8 mouse cellular contexts compared by ENCODE assay signal in the genomic region with DNA sequence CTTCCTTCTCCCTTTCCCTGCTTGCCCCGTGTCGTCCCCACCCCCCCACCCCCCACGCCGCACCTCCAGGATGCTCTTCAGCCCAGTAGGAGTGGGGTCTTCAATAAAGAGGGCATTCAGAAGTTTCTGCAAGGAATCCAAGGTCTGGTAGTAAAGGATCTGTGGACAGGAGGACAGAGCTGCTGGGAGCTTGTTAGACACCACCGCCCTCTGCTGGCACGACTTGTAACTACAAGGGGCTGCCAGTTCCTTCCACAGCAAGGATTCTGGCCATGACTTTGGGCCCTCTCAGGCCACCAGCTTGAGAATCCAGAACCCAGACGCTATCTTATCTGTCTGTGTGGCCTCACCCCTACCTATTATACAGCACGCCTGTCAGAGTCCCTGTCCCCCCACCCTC. TPM values are rescaled to one million over a fixed set of nuclear protein-coding genes. Genes with fewer than 3 reads are reported as not detected.
DNase-seq lines count a peak whose midpoint lies in the region; ATAC-seq and TF ChIP-seq lines count a peak whose summit lies in the region.

No protein-coding gene starts in this region.

- 0 out of 2 replicates have a peak, but pooled peaks have one; percentile 12 for ATAC-seq in embryonic facial prominence, embryonic 15.5 days (ENCODE audit: insufficient number of reproducible peaks, low FRiP score, low TSS enrichment, low read depth)
- ATAC-seq in heart, embryonic 13.5 days (ENCODE audit: extremely low read depth, insufficient number of reproducible peaks, low FRiP score, low TSS enrichment), result peak; percentile 38; the same call in 1 of the 2 replicates
- ATAC-seq in liver, embryonic 13.5 days (ENCODE audit: low read depth), result peak; percentile 51; the same call in 1 of the 2 replicates
- ATAC-seq in neural tube, embryonic 11.5 days (ENCODE audit: insufficient read depth, low FRiP score, low TSS enrichment), result no peak
- ATAC-seq in stomach, embryonic 15.5 days (ENCODE audit: insufficient read depth, low FRiP score, low read depth), result peak; percentile 42; the same call in 1 of the 2 replicates

- no peak overlapping the region for H3K27ac ChIP-seq in bone marrow, adult 2 months (ENCODE audit: control insufficient read depth, insufficient read depth, low read depth, low read length, poor library complexity)
- H3K27ac ChIP-seq in embryonic facial prominence, embryonic 15.5 days (replicated peaks), result no peak overlapping the region
- 0 out of 2 replicates have a peak overlapping the region, but pooled peaks have one; percentile 5 for H3K27ac ChIP-seq in heart, embryonic 13.5 days (replicated peaks)
- no peak overlapping the region for H3K27ac ChIP-seq in liver, embryonic 13.5 days
- H3K27ac ChIP-seq in neural tube, embryonic 11.5 days (ENCODE audit: low read depth, low read length), result no peak overlapping the region
- no peak overlapping the region for H3K27ac ChIP-seq in stomach, embryonic 15.5 days

- TF ChIP-seq CTCF in bone marrow, adult 2 months (IDR thresholded peaks at IDR 0.05; ENCODE audit: control insufficient read depth, insufficient read depth, low read length), result peak; percentile 96

- H3K27me3 ChIP-seq in embryonic facial prominence, embryonic 15.5 days, result no peaks in the 10 kb centered on the region
- H3K27me3 ChIP-seq in heart, embryonic 13.5 days (replicated peaks), result peaks cover 36% of the 10 kb centered on the region
- 0 out of 2 replicates have a peak, but pooled peaks cover 6% of the 10 kb centered on the region for H3K27me3 ChIP-seq in liver, embryonic 13.5 days
- H3K27me3 ChIP-seq in neural tube, embryonic 11.5 days (ENCODE audit: control insufficient read depth, insufficient read depth, low read length), result no peaks in the 10 kb centered on the region
- H3K27me3 ChIP-seq in stomach, embryonic 15.5 days (replicated peaks), result no peaks in the 10 kb centered on the region

- H3K36me3 ChIP-seq in embryonic facial prominence, embryonic 15.5 days, result no peaks in the 10 kb centered on the region
- no peaks in the 10 kb centered on the region for H3K36me3 ChIP-seq in heart, embryonic 13.5 days
- no peaks in the 10 kb centered on the region for H3K36me3 ChIP-seq in liver, embryonic 13.5 days
- no peaks in the 10 kb centered on the region for H3K36me3 ChIP-seq in neural tube, embryonic 11.5 days (ENCODE audit: control insufficient read depth, insufficient read depth, low read length)
- H3K36me3 ChIP-seq in stomach, embryonic 15.5 days, result no peaks in the 10 kb centered on the region

- under 1% methylated on average over 8 of the region's 8 CpGs for WGBS in bone marrow, adult 2 months
- WGBS in embryonic facial prominence, embryonic 15.5 days, result 1% methylated on average over 8 of the region's 8 CpGs
- under 1% methylated on average over 7 of the region's 8 CpGs for WGBS in heart, embryonic 13.5 days
- WGBS in liver, embryonic 13.5 days (ENCODE audit: insufficient replicate concordance), result 0% methylated on average over 8 of the region's 8 CpGs
- WGBS in neural tube, embryonic 11.5 days, result 3% methylated on average over 8 of the region's 8 CpGs
- whole genome bisulfite sequencing in stomach, embryonic 15.5 days, result 0% methylated on average over 8 of the region's 8 CpGs

- no peaks in the 10 kb centered on the region for H3K4me1 ChIP-seq in bone marrow, adult 2 months (ENCODE audit: control insufficient read depth, insufficient read depth, low read length)
- H3K4me1 ChIP-seq in embryonic facial prominence, embryonic 15.5 days, result 0 out of 2 replicates have a peak, but pooled peaks cover 9% of the 10 kb centered on the region
- H3K4me1 ChIP-seq in heart, embryonic 13.5 days, result peaks cover 21% of the 10 kb centered on the region
- H3K4me1 ChIP-seq in liver, embryonic 13.5 days (replicated peaks), result peaks cover 8% of the 10 kb centered on the region; the same call in 1 of the 2 replicates
- no peaks in the 10 kb centered on the region for H3K4me1 ChIP-seq in neural tube, embryonic 11.5 days (ENCODE audit: control insufficient read depth, insufficient read depth, low read length)
- peaks cover 14% of the 10 kb centered on the region; the same call in 1 of the 2 replicates for H3K4me1 ChIP-seq in stomach, embryonic 15.5 days

- no peak overlapping the region for H3K9ac ChIP-seq in embryonic facial prominence, embryonic 15.5 days
- peak overlapping the region; percentile 63 for H3K9ac ChIP-seq in heart, embryonic 13.5 days
- no peak overlapping the region for H3K9ac ChIP-seq in liver, embryonic 13.5 days
- H3K9ac ChIP-seq in neural tube, embryonic 11.5 days (ENCODE audit: low read length), result no peak overlapping the region
- H3K9ac ChIP-seq in stomach, embryonic 15.5 days, result no peak overlapping the region

- H3K9me3 ChIP-seq in embryonic facial prominence, embryonic 15.5 days (replicated peaks), result no peaks in the 10 kb centered on the region
- no peaks in the 10 kb centered on the region for H3K9me3 ChIP-seq in heart, embryonic 13.5 days
- no peaks in the 10 kb centered on the region for H3K9me3 ChIP-seq in liver, embryonic 13.5 days (replicated peaks)
- H3K9me3 ChIP-seq in neural tube, embryonic 11.5 days (ENCODE audit: control insufficient read depth, low read length), result no peaks in the 10 kb centered on the region
- H3K9me3 ChIP-seq in stomach, embryonic 15.5 days, result no peaks in the 10 kb centered on the region

- no peak overlapping the region for H3K4me3 ChIP-seq in bone marrow, adult 2 months (replicated peaks; ENCODE audit: control insufficient read depth, low read depth, low read length)
- H3K4me3 ChIP-seq in embryonic facial prominence, embryonic 15.5 days (replicated peaks), result no peak overlapping the region
- peak overlapping the region; percentile 30 for H3K4me3 ChIP-seq in heart, embryonic 13.5 days
- H3K4me3 ChIP-seq in liver, embryonic 13.5 days (replicated peaks), result no peak overlapping the region
- no peak overlapping the region for H3K4me3 ChIP-seq in neural tube, embryonic 11.5 days (ENCODE audit: low read depth, low read length)
- H3K4me3 ChIP-seq in stomach, embryonic 15.5 days (replicated peaks), result no peak overlapping the region

- no peak for TF ChIP-seq POLR2A in bone marrow, adult 2 months (IDR thresholded peaks at IDR 0.05; ENCODE audit: borderline replicate concordance, control insufficient read depth, low read depth, low read length)

- H3K4me2 ChIP-seq in embryonic facial prominence, embryonic 15.5 days (replicated peaks), result peak overlapping the region; percentile 38; the same call in 1 of the 2 replicates
- H3K4me2 ChIP-seq in heart, embryonic 13.5 days, result peak overlapping the region; percentile 59
- peak overlapping the region; percentile 4; the same call in 1 of the 2 replicates for H3K4me2 ChIP-seq in liver, embryonic 13.5 days
- no peak overlapping the region for H3K4me2 ChIP-seq in neural tube, embryonic 11.5 days (ENCODE audit: low read depth)
- H3K4me2 ChIP-seq in stomach, embryonic 15.5 days, result peak overlapping the region; percentile 41

- DNase-seq in B cell, adult 2 months, result peak; percentile 84 to 85
- peak; percentile 78 to 87 for DNase-seq in kidney, postnatal 25 days
- DNase-seq in liver, embryonic 13.5 days, result peak; percentile 69
- DNase-seq in neural tube, embryonic 11.5 days (ENCODE audit: low spot score), result peak; percentile 78

RNA-seq across cellular contexts. Expression of gene Mroh7, which starts 22.3 kb away (rescaled TPM):
- polyA plus RNA-seq in bone marrow, adult 2 months (2011; ENCODE audit: insufficient read depth, insufficient read length, low replicate concordance, missing spikeins), result 1.1 and 4.6 TPM in 2 replicates
- 0.39 and 0.57 TPM in 2 replicates for polyA plus RNA-seq in embryonic facial prominence, embryonic 15.5 days (2015; fragmentation: Nextera tagmentation; extraction: Ambion mirVana)
- 0.43 and 0.49 TPM in 2 replicates for polyA plus RNA-seq in heart, embryonic 13.5 days (2015; fragmentation: Nextera tagmentation; extraction: Ambion mirVana)
- polyA plus RNA-seq in liver, embryonic 13.5 days (2015; fragmentation: Nextera tagmentation; extraction: Ambion mirVana), result 0.06 and 0.15 TPM in 2 replicates
- not detected in 2 replicates for polyA plus RNA-seq in neural tube, embryonic 11.5 days (2014; fragmentation: Nextera tagmentation; extraction: Ambion mirVana)
- 0.37 and 0.63 TPM in 2 replicates for polyA plus RNA-seq in stomach, embryonic 15.5 days (2015; fragmentation: Nextera tagmentation; extraction: Ambion mirVana)

RNA-seq across cellular contexts. Expression of gene Fam151a, which starts 25.3 kb away (rescaled TPM):
- not detected in 2 replicates for polyA plus RNA-seq in bone marrow, adult 2 months (2011; ENCODE audit: insufficient read depth, insufficient read length, low replicate concordance, missing spikeins)
- 0.14 and 0.33 TPM in 2 replicates for polyA plus RNA-seq in embryonic facial prominence, embryonic 15.5 days (2015; fragmentation: Nextera tagmentation; extraction: Ambion mirVana)
- 0.12 and 0.19 TPM in 2 replicates for polyA plus RNA-seq in heart, embryonic 13.5 days (2015; fragmentation: Nextera tagmentation; extraction: Ambion mirVana)
- 0.09 TPM in 1 of 2 replicates, not detected in the other for polyA plus RNA-seq in liver, embryonic 13.5 days (2015; fragmentation: Nextera tagmentation; extraction: Ambion mirVana)
- not detected in 2 replicates for polyA plus RNA-seq in neural tube, embryonic 11.5 days (2014; fragmentation: Nextera tagmentation; extraction: Ambion mirVana)
- 7.9 and 8.8 TPM in 2 replicates for polyA plus RNA-seq in stomach, embryonic 15.5 days (2015; fragmentation: Nextera tagmentation; extraction: Ambion mirVana)

RNA-seq across cellular contexts. Expression of gene Ttc4, which starts 29.7 kb away (rescaled TPM):
- polyA plus RNA-seq in bone marrow, adult 2 months (2011; ENCODE audit: insufficient read depth, insufficient read length, low replicate concordance, missing spikeins), result 19.7 and 38.1 TPM in 2 replicates
- 97.5 and 102 TPM in 2 replicates for polyA plus RNA-seq in embryonic facial prominence, embryonic 15.5 days (2015; fragmentation: Nextera tagmentation; extraction: Ambion mirVana)
- polyA plus RNA-seq in heart, embryonic 13.5 days (2015; fragmentation: Nextera tagmentation; extraction: Ambion mirVana), result 51.2 and 63.5 TPM in 2 replicates
- polyA plus RNA-seq in liver, embryonic 13.5 days (2015; fragmentation: Nextera tagmentation; extraction: Ambion mirVana), result 37.3 and 42.1 TPM in 2 replicates
- 96.0 and 114 TPM in 2 replicates for polyA plus RNA-seq in neural tube, embryonic 11.5 days (2014; fragmentation: Nextera tagmentation; extraction: Ambion mirVana)
- 77.9 and 80.7 TPM in 2 replicates for polyA plus RNA-seq in stomach, embryonic 15.5 days (2015; fragmentation: Nextera tagmentation; extraction: Ambion mirVana)

RNA-seq across cellular contexts. Expression of gene Pars2, which starts 57.5 kb away (rescaled TPM):
- polyA plus RNA-seq in bone marrow, adult 2 months (2011; ENCODE audit: insufficient read depth, insufficient read length, low replicate concordance, missing spikeins), result 1.9 and 4.0 TPM in 2 replicates
- 13.2 and 14.3 TPM in 2 replicates for polyA plus RNA-seq in embryonic facial prominence, embryonic 15.5 days (2015; fragmentation: Nextera tagmentation; extraction: Ambion mirVana)
- 10.4 and 13.0 TPM in 2 replicates for polyA plus RNA-seq in heart, embryonic 13.5 days (2015; fragmentation: Nextera tagmentation; extraction: Ambion mirVana)
- polyA plus RNA-seq in liver, embryonic 13.5 days (2015; fragmentation: Nextera tagmentation; extraction: Ambion mirVana), result 5.4 and 6.7 TPM in 2 replicates
- polyA plus RNA-seq in neural tube, embryonic 11.5 days (2014; fragmentation: Nextera tagmentation; extraction: Ambion mirVana), result 11.5 and 12.5 TPM in 2 replicates
- polyA plus RNA-seq in stomach, embryonic 15.5 days (2015; fragmentation: Nextera tagmentation; extraction: Ambion mirVana), result 11.5 and 13.2 TPM in 2 replicates
